Mouse (Mus musculus) ES-E14 (cell line): ENCODE measurements around the gene Ptpn1.

Experiments used
- CHD2 ChIP-seq: IDR thresholded peaks from 2 replicates; pipeline ENCODE4 v1.6.1; 2014; ENCODE audit warnings: mild to moderate bottlenecking, low read depth, low read length, inconsistent platforms
- HCFC1 ChIP-seq: IDR thresholded peaks from 2 replicates; pipeline ENCODE4 v1.6.1; 2012; ENCODE audit warnings: low read length, inconsistent platforms, borderline replicate concordance; ENCODE audit not compliant: insufficient read depth
- ZC3H11A ChIP-seq: IDR thresholded peaks from 2 replicates; pipeline ENCODE4 v1.6.1; 2012; ENCODE audit warnings: low read depth, mild to moderate bottlenecking, inconsistent platforms, low read length, borderline replicate concordance
- ZNF384 ChIP-seq: IDR thresholded peaks from 2 replicates; pipeline ENCODE4 v1.6.1; 2012; ENCODE audit warnings: low read depth, low read length, inconsistent platforms

- no peak for TF ChIP-seq HCFC1
- TF ChIP-seq ZC3H11A: no peak
- TF ChIP-seq CHD2: no peak
- no peak for TF ChIP-seq ZNF384
These were observed 45.4 kb upstream of the Ptpn1 start for GRCm38 (mm10) chr2:167886485-167886884.
